Mouse (Mus musculus) cerebellum, postnatal 10 days (tissue): ENCODE results near the gene Map2k5.

Experiments
- DNase-seq, 2 experiments: peaks; one replicate each; pipeline ENCODE4 v3.0.0; 2021; ENCODE audit warnings: mixed read lengths in 2 of 2

Gene Map2k5

DNA sequence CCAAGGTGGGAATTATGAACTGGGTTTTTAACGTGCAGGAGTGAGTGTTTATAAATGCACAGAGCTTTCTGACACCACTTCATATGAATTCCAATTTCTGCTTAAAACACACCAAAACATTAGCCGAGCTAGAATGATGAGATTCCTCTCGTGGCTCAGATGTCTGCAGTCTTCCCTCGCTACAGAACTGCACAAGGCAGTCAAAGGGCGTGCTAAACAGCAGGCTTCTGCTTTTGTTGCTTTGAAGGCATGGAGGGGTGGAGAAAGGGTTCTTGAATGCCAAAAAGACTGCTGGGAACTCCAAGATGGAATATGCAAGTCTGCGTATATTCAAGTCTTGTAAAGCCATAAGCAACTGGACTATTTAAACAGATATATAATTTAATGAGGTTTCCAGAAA is 38.4 kb downstream of the Map2k5 start:
- DNase-seq, result no peak

DNA sequence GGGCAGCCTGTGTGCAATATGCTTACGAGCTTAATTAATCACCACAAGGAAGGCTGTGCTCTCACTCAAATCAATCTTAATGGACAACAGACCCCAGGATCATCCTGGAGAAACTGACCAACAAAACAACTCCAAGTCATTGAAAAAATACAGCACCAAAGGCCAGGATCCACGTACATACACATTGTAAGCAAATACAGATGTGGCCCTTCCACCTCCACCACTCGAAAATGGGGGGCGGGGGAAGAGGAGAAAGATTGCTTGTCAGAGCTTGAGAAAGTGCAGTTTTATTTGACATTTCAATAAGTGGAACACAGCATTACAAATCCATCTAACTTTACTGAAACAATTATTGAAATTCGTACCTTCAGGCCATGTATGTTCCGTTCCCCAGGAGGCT is 39.0 kb downstream of the Map2k5 start:
- no peak for DNase-seq

GRCm38 (mm10) chr9:63335816-63336215 is 41.9 kb downstream of the Map2k5 start:
- DNase-seq, result peak in 1 of 2 experiments; percentile 31

DNA sequence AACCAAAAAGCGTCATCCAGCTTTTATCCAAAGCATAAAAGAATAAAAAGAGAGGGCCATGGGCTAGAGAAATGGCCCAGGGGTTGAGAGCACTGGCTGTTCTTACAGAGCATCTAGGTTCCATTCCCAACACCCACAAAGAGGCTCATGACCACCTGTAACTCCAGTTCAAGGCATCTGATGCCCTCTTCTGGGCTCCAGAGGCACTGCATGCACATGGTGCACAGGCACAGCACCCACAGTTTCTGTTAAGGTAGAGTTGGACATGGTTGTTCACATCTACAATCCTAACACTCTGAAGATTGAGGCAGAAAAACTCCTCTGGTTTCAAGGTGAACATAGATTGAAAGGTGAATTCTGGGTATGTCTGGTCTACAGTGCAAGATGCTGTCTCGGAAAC is 44.6 kb downstream of the Map2k5 start:
- peak in 1 of 2 experiments; percentile 31 for DNase-seq

GRCm38 (mm10) chr9:63331246-63331645 is 46.5 kb downstream of the Map2k5 start:
- DNase-seq, result no peak

DNA sequence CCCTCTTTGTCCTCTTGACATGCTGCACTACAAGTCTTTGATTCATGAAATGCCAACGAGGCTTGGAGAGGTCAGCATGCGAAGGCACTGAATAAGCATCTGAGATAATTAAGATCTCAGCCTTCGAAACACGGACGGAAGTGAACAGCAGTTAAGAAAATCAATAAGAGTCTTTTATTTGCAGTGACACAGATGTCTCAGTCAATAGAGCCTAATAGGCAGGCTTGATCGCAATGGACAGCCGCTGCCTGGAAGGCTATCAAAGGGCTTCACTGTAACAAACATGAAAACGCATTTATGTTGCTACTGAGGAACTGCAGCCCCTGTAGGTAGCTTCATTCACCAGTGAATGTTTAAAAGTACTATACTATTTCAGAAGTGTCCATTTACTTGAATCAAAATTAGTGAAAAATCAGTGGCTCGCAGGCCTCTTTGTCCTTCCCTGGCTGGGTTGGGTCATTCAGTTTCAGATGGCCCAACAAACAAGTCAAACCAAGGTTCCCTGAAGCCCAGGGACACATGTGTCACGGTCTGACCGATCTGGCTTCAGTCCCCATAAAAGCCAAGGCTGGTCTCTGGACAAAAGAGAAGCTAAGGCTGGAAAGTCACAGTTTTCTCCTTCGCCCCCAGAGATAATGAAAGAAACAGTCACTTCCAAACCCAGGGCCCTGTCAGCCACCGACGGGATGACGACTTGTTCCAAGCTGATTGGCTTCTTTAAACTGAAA is 48.6 kb downstream of the Map2k5 start:
- no peak for DNase-seq

DNA sequence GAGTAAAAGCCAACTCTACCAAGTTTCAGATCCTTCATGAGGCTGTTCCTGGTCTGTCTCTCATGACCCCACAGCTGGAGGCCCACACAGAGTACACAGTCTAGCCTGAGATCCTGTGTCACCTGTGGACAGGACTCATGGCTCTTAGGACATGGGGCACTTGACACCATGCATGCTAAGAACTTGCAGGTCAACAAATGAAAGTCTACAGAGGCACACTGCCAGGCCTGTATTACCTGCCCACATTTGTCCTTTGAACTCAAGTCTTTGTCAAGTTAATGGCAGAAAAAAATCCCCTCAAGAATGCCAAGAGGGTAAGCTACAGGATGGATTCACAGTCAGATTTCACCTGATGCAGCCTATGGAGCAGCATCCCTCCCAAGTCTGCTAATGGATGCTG is 62.5 kb downstream of the Map2k5 start:
- DNase-seq, result no peak

DNA sequence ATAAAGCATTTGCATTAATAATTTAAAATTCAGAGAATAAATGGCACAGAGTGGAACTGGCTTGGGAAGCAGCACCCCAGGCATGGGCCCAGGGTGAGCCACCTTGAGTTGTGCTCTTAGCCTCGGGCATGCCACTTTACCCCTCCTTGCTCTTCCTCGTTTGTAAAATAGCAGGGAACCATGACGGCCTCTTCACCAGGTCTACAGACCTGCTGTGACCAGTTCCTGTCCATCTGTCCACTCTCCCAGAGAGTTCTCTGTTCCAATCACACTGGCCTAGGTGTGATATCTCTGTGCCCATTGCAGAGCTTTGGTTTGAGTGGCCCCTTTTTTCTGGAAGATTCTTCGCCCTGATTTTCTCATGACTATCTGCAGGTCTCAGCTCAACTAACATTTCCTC is 63.6 kb downstream of the Map2k5 start:
- no peak for DNase-seq

GRCm38 (mm10) chr9:63309956-63310355 is 67.7 kb downstream of the Map2k5 start:
- no peak for DNase-seq

- DNase-seq, result no peak
Measured at GRCm38 (mm10) chr9:63309008-63309407, 68.7 kb downstream of the Map2k5 start.

DNA sequence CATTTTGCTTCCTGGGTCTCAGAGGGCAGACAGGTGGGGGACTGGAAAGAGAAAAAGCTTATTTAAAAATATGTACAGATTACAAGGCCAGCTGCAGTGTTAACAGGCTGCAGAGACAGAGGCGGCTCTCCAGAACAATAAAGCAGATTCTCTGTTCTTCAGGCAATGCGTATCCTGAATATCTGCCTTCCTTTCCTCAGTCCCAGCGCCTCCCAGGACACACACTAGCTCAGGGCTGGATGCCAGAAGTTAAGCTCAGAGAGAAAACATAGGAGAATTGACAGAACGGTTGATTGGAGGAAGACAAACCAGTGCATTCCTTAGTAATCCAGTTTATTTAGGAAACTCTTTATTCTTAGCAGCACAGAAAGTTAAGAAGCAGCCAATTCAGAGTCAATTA is 69.3 kb downstream of the Map2k5 start:
- peak; percentile 56 to 61 for DNase-seq

DNA sequence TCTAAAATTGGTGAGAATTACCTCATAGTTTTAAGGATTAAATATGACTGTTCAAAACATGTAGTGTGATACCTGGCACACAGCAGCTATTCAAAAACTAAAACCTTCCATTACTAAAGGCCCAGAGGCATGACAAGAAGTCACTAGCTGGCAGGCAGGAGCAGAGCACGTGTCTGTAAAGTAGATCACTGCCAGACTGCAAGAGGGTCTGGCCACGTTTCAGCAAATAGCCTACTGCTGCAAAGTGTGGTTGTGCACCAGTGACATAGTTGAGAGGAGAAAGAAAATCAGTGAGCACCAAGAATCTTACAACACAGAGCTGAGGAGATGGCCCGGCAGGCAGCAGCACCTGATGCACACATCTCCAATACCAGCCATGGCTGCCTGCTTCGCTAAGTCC is 75.2 kb downstream of the Map2k5 start:
- DNase-seq, result peak; percentile 67 to 70

DNA sequence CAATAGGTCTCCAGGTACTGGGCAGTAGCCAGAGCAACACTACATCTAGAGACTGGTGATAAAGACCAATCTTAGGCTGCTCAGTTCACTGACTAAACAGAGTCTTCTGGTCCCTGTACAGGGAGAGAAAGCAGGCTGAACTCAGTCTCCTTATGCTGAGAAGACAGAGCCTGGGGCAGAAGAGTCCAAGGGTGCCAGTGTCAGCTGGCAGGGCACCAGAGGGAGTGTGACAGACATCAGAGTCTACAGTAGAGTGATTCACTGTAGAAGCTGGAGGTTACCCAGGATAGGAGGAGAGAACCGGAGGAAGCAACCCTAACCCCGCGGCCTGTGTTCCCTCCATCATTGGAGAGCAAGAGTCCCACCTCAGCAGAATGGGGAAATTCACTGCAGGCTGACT is 79.0 kb downstream of the Map2k5 start:
- peak in 1 of 2 experiments; percentile 36 for DNase-seq

DNA sequence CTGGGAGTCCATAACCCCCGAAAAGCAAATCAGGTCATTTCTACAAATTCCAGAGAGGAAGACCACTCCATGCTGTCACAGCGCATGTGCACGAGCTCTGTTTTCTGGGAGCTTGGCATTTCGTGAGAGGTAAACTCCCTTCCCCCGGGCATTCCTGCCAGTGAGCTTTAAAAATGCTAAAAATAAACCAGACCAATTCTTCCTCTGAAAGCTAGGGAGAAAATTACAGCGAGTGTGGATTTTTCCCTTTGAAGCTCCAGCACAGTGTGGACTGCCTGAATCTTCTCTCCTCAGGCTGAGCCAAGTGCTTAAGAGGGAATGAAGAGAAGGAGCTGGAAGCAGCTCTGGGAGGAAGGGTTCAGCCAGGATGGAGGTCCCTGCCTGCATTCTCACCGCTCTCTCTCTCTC is 82.1 kb downstream of the Map2k5 start:
- peak; percentile 42 to 44 for DNase-seq

GRCm38 (mm10) chr9:63294846-63295245 is 82.9 kb downstream of the Map2k5 start:
- DNase-seq, result no peak

DNA sequence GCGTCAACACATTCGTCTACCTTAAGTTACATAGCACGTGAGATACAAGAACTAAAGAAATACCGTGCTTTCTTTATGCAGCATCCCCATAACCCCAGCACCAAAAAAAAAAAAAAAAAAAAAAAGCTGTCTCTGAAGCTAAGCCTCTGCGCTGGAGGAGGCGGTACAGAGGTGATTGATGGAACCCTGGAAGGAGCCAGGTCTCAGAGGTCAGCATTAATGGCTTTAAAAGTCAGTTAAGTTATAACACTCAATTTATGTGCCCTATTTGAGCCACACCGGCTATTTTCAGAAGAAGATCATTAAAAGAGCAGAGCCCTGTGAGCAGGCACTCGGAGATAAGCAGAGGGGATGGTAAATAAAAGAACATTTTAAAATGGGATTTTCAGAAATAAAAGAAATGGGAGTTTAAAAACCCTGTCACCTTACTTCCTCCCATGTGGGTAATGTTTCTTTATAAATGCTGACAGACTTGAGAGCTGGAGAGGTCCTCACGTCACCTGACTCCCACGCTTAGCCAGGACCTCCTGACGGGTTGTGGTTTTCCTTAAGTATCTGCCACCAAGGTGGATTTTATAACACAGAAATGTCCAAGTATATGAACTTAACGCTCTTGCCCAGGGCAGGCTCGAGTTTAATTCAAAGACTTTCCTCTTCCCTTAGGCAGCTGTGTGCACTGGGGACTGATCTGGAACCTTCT is 83.8 kb downstream of the Map2k5 start:
- no peak for DNase-seq

- no peak for DNase-seq
Measured at GRCm38 (mm10) chr9:63288676-63289075, 89.0 kb downstream of the Map2k5 start.

DNA sequence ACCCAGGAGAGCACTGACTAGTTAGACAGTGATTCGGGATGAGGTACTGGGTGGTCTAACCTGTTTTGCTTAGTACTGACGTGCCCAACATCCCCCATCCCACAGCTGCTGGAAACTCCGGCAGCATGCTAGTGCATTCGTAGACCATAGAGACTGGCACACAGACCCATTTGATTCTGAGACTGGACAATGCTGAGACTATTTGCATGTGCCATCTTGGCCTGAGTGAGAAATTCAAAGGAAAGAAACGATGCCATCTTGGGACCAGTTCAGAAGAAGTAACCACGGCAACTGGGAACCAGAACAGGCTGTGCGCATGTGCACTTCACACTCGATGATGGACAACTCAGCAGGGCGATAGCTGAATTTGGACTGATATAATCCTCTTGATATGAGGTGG is 93.3 kb downstream of the Map2k5 start:
- peak; percentile 60 for DNase-seq

DNA sequence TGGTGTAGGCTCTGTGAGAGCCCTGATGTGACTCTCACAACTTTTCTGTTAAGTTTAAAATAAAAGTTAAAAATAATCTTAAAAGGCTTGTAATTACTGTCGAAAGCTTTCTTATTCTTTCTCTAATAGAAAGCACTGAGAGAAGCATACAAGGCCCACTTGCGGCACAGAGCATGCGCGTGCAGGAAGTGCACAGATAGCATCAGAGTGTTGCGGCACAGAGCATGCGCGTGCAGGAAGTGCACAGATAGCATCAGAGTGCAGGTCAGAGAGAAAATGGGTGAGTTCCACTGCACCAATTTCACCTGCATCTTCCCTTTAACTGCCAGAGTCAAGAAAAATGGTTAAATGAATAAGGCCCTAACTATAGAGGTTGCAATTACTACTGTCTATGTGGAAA is 95.7 kb downstream of the Map2k5 start:
- no peak for DNase-seq

DNA sequence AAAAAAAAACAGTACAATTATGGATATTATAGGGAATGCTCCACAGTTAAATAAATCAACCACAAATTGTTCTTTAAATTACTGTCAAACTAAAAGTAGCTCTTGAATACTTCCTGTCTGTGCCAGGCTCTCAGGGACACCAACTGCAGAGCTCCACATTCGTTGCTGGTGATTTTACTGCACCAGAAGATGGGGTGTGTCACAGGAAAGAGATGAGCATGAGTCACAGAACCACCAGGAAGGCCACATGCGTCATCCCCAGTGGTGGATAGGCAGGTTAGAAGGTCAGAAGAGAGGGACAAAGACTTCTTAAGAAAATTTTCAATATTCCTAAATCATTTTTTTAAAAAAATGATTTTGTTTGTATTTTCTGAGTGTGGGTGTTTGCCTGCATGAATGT is 96.6 kb downstream of the Map2k5 start:
- DNase-seq, result no peak

DNA sequence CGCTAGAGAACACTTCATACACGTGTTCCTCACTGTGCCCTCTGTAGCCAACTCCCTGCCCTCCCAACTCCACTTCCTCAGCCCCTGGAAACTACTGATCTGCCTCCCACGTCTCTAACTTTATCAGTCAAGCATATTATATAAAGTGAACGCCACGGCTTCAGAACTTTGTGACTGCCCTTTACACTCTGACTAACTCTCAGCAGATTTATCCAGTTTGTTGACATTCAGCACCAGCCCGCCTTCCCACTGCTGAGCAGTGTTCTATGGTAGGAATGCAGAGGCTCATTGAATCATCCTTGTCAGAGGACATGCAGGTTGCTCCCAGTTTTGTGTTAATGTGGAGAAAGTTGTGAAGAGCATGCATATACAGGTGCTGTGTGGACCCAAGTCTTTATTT is 103.9 kb downstream of the Map2k5 start:
- DNase-seq, result no peak

GRCm38 (mm10) chr9:63269839-63270238 is 107.9 kb downstream of the Map2k5 start:
- no peak for DNase-seq

DNA sequence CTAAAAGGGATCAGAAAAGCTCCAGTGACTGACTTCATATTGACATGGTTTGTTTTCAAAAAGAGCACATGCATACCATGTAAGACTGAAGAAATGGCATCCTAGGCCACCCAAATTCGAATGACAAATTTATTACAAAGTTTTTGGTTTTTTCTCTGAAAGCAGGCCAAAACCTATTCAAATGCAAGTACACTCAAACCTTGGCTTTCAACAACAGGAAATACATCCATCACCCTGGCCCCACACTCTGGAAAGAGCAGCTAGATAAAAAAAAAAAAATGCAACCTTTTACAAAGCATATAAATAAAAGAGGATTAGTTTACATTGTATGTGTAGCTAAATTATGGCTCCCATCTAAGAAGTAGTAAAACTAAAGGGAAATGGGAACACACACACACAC is 114.5 kb downstream of the Map2k5 start:
- DNase-seq, result no peak

DNA sequence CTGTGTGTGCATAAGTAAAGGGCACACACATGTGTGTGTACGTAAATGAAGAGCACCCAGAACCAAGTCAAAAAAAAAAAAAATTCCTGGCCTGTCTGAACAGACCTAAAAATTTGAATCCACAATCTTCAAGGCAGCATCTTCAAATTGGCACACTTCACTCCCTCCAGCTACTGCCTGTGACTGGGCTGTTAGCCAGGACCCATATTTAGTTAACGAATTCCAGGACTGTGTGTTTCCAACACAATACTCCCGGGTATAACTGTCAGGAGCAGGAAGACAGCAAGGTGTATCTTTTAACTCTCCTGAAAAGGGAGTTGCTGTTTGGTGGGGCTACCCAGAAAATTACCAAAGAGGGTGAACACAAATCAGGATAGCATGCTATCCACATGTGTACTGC is 118.9 kb downstream of the Map2k5 start:
- DNase-seq, result peak; percentile 57 to 64

- no peak for DNase-seq
Measured at GRCm38 (mm10) chr9:63257739-63258138, 120.0 kb downstream of the Map2k5 start.
